Mouse (Mus musculus) spleen, adult 10 weeks (tissue): ENCODE results near the gene Gm17660. TPM values are rescaled to one million over a fixed set of nuclear protein-coding genes. Genes with fewer than 3 reads are reported as not detected.

Experiments
- polyA plus RNA-seq: library from polyadenylated mRNA; stranded (reverse); fragments of 350-450 nt; fragmentation: Illumina TruSeq; extraction: RNeasy Lipid Tissue Mini Kit (QIAGEN cat#74804); gene quantifications from one replicate; pipeline ENCODE4 v1.2.3, GENCODE M21; 2015; ENCODE audit warnings: low replicate concordance; ENCODE audit not compliant: insufficient read depth

The Gm17660 gene
- polyA plus RNA-seq = not detected

DNA sequence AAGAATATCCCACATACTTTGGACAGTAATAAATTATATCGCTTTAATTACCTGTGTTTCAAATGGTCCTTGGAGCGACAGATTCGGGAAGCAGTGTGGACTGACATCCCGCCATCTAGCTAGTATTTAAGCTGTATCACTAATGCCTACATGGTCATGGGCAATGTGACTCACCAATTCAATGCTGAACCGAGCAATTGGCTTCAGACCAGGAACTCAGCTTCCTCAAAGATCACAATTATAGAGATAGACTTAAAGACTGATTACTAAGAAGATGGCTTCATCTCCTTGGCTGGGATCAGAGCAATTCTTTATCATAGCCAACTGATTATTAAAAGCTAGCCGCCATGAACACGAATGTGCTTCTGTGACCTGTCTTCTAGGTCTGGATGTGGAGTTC, at the start of gene Gm17660:
Gene Gm17660 (minus strand): TSS at position 101 of the 400 bp plus-strand sequence.

DNA sequence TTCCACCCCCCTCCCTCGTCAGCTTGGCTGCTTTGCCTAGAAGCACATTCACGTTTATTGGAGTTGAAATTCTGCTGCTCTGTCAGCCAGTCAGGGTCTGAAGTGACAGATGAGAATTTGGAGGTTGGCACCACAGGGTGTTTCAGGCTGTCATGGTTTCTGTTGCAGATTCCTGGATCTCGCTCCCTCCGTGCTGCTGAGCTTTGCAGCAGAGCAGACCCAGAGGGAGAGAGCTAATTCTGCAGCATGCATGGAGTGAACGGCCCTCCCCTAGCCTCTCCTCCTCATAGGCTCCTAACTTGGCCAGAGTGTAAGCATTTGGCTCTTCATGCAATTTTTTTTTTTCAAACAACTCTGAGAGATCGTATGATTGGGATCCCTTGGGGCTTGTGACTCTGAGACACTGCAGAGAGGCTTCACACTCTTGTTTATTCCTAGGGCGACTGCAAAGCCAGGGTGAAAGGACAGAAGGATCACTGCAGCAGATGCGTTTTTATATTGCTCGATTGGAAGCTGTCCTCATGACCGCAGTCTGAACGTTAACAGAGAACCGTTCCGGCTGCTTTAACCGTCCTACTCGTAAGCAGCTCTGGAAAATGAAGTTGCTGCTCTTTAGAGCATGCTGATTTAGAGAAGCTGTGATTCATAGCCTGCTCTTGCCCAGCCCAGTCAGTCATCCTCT, 36.2 kb upstream of the Gm17660 start, which contains the start of gene Sparcl1:
Gene Sparcl1 (minus strand): TSS at position 243 of the 682 bp plus-strand sequence.

DNA sequence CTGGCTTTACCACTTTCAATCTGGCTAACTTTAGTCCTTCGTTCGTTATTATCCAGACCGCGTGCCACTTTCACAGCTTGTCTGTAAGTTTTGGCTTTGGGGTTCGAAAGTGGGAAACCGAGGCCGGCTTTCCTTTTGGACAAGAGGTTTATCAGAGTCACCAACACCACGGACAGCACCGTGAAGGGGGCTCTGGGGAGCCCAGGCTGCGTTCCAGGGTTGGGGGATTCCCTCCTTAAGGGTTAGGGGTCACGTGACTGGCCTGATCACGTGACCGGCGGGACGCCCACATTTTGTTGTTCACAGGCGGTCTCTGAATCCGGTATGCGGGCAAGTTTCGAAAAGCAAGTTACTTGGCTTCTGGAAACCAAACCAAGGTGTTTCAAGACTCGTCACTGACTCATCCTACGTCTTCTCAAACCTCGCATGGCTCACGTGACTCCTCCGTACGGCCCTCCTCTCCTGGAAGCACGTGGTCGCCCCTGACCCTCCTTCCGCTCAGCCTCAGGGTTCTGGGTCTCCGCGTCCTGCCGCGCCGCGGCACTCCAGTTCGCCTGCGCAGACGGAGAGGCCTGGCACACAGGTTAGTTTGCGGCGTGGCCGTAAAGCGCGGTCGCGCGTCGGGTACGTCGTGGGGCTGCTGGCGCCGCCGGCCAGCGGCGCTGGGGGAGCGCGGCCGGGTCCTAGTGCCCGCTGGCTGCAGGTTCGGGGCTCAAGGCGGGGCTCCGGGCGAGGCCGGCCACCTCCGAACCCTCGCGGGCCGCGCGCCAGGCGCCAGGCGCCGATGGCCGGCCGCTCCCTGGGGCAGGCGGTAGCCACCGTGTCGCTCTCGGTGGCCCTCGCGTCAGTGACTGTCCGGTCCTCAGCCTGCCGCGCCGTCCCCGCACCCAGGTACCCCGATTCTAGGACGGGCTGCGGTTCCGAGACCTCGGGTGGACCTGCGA, 30.9 kb downstream of the Gm17660 start, which contains the start of gene Nudt9:
Gene Nudt9 (plus strand): TSS at position 51 of the 944 bp plus-strand sequence.

DNA sequence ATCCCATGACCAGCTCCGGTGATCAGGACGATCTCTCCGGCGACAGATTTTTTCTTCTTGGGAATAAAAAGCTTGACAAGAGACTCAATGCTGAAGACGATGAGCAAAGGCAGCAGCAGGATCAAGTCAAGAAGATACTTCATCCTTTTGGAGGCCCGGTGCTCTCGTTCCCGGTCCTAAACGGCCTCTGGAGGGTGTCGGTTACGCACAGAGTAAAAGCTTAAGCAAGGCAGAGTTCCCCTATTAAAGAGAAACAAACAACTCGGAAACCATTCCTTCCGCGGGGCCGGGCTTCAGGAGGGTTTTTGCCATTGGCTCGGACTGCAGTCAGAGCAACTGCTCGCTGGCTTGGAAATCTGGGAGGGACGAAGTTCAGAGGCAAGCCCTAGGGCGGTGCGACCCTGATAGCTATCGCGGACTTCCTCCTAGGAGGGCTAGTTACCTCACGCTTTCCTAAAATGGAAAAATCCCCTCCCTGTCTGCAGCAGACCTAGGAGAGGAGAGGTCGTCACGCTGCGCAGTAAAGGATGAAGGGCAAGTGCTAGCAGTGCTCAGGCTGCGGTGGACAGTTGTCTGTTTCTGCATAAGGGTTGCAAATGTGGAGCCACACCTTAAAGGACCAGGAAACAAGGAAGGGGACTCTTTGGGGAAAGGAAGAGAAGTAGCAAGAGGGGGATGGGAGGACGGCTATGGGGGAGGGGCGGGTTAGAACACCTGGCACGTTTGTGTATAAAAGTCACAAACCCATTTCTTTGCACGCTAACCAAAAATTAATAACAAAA, 55.6 kb downstream of the Gm17660 start, which contains the start of gene Hsd17b11:
Gene Hsd17b11 (minus strand): TSS at position 323 of the 782 bp plus-strand sequence.

Other genes with a start within 250 kb of the Gm17660 start
- 2.6 TPM for gene Klhl8, start 166.3 kb downstream of the Gm17660 start, polyA plus RNA-seq
- gene Hsd17b13, start 100.2 kb downstream of the Gm17660 start, polyA plus RNA-seq = 0.18 TPM
- 69.0 TPM for gene Hsd17b11, start 55.7 kb downstream of the Gm17660 start, polyA plus RNA-seq
- gene Nudt9, start 31.3 kb downstream of the Gm17660 start, polyA plus RNA-seq = 36.2 TPM
- gene Sparcl1, start 36.1 kb upstream of the Gm17660 start, polyA plus RNA-seq = 80.1 TPM
- not detected for gene Dspp, start 93.1 kb upstream of the Gm17660 start, polyA plus RNA-seq
- gene Dmp1, start 125.0 kb upstream of the Gm17660 start, polyA plus RNA-seq = 0.15 TPM
- not detected for gene Ibsp, start 221.6 kb upstream of the Gm17660 start, polyA plus RNA-seq
- gene Mepe, start 247.7 kb upstream of the Gm17660 start, polyA plus RNA-seq = not detected